Mouse (Mus musculus) kidney, adult 9 months (tissue): ENCODE results near the gene Nfyc.

Experiments
- DNase-seq: peaks from one replicate; pipeline ENCODE4 v3.0.0; 2022

The Nfyc gene

GRCm38 (mm10) chr4:120831472-120831871 lies at the start of gene Nfyc:
Gene Nfyc, minus strand, starts transcription at chr4:120831572.
- no peak for DNase-seq

- DNase-seq, result no peak
Measured at GRCm38 (mm10) chr4:120880731-120881432, 49.5 kb upstream of the Nfyc start.

DNA sequence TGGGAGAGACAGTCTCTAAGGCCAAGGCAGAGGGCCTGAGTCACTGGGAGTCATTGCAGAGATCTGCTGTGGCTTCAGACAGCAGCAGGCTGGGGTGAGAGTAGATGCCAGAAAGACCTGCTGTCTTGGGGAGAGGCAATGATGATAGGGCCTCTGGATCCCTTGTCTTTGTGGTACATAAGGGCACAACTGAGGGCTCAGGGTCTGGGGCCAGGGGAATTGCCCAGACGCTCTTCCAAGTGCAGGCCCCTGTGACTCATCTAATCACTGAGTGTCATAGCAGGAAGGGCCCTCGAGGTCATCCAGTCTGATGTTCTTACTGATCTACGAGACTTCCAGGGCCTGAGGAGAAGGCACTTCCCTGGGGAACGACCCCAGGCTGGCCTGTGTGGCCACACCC lies 48.0 kb upstream of the Nfyc start:
- no peak for DNase-seq

DNA sequence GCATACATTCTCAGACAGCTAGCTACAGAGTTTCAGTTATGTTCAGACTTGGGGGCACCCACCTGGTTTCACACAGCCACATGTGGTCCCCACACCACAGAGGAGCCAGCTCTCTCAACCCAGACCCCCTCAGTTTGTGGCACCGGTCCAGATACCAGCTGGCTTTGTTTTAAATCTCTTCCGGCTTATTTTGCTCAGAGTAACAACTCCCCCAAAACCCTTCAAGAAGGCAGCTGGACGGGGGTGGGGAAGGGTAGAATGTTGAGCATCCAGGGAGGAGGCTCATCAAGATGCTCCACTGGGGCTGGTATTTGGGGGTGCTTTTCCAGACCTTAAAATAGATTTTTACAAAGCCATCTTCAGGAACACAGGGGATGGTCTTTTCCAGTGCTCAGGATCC lies 47.4 kb upstream of the Nfyc start:
- no peak for DNase-seq

- no peak for DNase-seq
Measured at GRCm38 (mm10) chr4:120875961-120876360, 44.6 kb upstream of the Nfyc start.

DNA sequence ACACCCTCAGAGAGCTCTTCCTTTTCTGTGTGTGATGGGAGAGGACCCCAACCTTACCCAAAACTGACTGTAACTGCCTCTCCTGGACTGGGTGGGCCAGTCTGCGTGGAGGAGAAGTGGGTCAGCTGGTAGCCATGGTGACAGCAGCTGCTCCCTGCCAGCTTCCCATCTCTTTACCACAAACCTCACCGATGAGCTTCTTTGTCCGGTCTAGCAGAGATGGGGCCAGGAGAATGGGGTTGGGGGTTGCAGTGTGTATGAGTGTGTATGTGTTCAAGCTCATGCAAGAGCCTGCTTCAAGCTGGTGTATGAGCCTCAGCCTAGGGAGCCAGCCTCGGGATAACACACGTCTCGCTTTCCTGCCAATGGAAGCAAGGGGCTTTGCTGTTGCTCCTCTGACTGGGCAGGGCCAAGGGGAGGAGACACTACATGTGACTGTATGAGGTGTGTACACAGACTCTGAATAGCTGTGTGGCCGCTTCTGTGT lies 38.9 kb upstream of the Nfyc start:
- no peak for DNase-seq

- DNase-seq, result no peak
Measured at GRCm38 (mm10) chr4:120868988-120869387, 37.6 kb upstream of the Nfyc start.

- DNase-seq, result no peak
Measured at GRCm38 (mm10) chr4:120868246-120868645, 36.9 kb upstream of the Nfyc start.

DNA sequence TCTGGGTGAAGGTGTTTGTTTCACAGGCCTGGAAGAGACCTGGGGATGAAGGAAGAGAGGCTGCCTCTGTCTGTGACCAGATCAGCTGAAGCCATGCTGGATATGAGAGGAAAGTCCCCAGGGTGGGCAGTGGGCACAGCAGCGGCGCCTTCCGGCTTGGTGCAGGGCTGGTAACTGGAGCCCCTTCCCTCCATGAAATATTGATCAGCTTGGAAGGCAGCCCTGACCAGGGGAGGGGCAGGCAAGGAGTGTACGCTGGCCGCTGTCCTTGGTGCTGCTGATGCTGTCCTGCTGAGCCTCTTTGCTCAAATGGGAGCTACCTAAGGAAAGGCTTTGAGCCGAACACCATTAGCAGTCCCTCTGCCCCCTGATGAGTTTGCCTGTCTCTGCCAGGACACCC lies 34.8 kb upstream of the Nfyc start:
- peak; percentile 29 for DNase-seq

DNA sequence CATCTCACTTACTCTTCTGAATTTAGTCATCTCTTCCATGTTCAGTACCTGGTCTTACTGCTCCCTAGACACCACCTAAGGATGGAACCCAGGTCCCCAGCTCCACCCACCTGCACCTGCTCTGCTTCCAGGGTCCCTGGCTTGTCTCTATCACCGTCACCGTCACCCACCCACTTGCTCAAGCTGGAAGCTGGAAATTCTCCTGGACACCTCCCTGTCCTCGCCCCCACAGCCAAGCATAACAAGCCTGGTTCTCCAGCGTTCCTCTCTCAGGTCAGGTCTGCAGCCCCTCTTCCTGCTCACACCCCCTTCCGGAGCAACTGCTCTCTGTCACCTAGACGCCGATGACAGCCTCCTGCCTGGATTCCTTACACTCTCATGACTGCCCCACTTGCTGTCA lies 28.5 kb upstream of the Nfyc start:
- no peak for DNase-seq

GRCm38 (mm10) chr4:120856376-120856775 lies 25.0 kb upstream of the Nfyc start:
- DNase-seq, result no peak

DNA sequence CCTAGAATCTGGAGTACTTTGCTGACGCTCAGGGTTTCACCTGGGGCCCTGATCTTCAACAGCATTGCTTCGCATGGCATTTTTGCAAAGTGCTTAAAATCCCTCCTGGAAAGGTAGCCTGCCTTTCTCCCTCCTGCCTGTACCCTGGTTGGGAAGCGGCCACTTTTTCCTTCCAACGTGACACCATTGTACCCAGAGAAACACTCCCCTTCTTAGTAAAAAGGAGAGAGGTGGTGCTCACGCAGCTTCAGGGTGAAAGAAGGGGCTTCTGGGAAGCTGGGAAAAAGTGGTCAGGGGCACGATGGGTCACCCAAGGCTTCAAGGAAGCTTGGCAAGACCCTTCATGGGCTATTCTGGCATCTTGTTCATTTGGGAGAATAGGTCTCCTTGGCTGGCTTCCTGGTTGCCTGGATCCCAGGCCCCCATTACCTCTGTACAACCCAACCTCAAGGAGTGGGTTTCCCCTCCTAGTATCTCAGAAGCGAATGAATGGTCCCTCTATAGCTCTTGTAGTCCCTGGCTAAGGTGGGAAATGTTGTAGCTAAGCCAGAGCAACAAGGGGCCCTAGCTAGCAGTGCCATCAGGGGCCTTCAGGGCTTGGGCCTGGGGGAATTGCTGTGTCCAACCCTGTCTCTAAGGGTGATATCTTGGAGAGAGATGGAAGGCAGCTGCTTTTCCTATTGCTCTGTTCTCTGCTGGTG lies 24.1 kb upstream of the Nfyc start:
- no peak for DNase-seq

GRCm38 (mm10) chr4:120854588-120855319 lies 23.4 kb upstream of the Nfyc start, which contains the start of gene Rims3:
Gene Rims3, plus strand, starts transcription at chr4:120854816.
- DNase-seq, result peak; percentile 30

DNA sequence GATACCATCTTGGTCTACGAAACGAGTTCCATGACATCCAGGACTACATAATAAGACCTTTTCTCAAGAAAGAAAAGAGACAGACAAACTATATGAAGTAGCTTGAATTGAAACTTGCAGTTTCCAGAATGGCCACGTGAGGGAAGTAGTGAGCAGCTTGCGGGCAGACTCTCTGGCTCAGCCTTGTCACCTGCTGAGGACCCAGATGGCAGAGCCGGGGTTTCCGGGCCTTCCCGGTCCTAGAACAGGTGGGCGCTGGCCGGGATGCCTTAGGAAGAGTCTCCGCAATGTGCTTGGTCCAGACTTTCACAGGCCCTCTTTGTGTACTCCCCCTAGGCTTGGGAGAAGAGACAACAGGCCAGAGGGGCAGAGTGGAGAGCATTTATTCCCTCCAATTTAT lies 19.6 kb upstream of the Nfyc start:
- peak; percentile 60 for DNase-seq

GRCm38 (mm10) chr4:120849451-120849850 lies 18.1 kb upstream of the Nfyc start:
- DNase-seq, result no peak

GRCm38 (mm10) chr4:120848909-120849308 lies 17.5 kb upstream of the Nfyc start:
- no peak for DNase-seq

DNA sequence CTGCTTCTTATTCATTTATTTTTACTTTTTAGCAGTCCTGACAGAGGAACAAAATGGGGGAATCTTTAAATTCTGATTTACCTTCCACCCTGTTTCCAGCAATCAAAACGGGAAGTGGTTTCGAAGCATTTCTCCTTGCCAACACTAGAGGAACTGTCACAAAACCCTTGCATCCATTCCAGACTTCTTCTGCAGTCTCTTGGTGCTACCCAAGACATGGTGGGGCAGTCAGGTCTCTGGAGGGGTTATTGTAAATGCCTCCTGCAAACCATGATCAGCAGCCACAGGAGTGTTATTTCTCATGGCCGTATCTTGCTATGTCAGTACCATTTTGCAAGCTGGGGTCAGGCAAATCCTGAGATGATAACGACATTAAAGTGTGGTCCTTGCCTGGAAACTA lies 13.7 kb upstream of the Nfyc start:
- DNase-seq, result no peak

DNA sequence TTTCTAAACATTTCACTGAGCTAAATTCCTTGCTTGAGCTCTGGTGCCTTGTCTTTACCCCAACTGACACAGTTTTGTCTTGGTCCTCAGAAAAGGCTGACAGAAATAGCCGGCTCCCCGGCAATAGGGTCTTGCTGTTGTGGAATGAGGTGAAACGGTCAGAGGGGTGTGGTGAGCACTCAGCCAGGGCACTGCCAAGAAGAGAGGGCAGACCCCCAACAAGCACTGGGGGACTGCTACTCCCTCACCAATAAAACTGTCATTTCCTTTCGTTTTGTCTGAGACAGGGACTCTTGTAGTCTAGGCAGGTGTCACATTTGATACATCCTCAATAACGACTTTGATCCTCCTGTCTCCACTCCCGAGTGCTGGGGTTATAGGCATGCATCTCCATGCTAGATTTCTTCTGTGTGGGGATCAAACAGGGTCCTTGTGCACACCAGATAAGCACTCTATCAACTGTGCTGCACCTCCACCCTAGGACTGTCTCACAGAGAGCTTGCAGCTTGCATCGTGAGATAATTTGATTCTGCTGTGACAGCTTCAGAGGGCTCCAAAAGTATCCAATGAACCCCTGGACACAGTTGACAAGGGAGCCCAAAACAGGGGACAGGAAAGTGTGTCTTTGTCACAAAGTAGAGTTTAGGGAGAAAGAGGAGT lies 13.2 kb upstream of the Nfyc start:
- DNase-seq, result no peak

- DNase-seq, result no peak
Measured at GRCm38 (mm10) chr4:120841342-120841741, 10.0 kb upstream of the Nfyc start.

GRCm38 (mm10) chr4:120830767-120831166 lies 605 bp downstream of the Nfyc start:
- no peak for DNase-seq

DNA sequence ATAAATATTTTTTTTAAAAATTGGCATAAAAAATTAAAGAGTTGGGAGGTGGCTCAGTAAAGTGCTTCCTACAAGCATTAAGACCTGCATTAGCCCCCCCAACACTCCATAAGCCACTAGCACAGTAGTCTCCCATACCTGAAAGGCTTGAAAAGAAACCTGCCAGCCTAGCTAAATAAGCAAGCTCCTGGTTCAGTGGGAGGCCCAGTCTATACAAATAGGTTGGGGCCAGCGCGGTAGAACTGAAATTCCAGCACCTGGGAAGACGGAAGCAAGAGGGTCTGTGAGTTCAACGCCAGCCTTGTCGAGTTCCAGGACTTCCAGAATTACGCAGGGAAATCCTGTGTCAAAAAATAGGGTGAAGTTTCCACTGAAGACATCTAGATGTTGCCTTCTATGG lies 5.0 kb downstream of the Nfyc start:
- peak; percentile 23 for DNase-seq

GRCm38 (mm10) chr4:120825577-120826326 lies 5.6 kb downstream of the Nfyc start:
- DNase-seq, result peak; percentile 98
